Mouse (Mus musculus) ES-E14 (cell line): ENCODE measurements around the gene Tph2. TPM values are rescaled to one million over a fixed set of nuclear protein-coding genes. Genes with fewer than 3 reads are reported as not detected.

Experiments used
- DNase-seq: peaks from one replicate; pipeline ENCODE4 v3.0.0-alpha.2; 2013; ENCODE audit warnings: low read depth, low spot score
- H3K27ac ChIP-seq: 2 replicates; pipeline ENCODE4 v1.5.1; 2012; ENCODE audit warnings: low read depth, mild to moderate bottlenecking, low read length, moderate library complexity, mixed read lengths; ENCODE audit not compliant: poor library complexity, insufficient read depth, severe bottlenecking
- H3K36me3 ChIP-seq: 2 replicates; pipeline ENCODE4 v1.6.1; 2012; ENCODE audit warnings: mild to moderate bottlenecking, low read length, moderate library complexity, mixed read lengths; ENCODE audit not compliant: control insufficient read depth, poor library complexity, insufficient read depth, severe bottlenecking
- H3K4me1 ChIP-seq, 2 experiments: fragments of 150-350 bp in 1 of 2; sonication (generic) in 1 of 2; 2 replicates each; pipeline ENCODE4 v1.6.1; 2012; ENCODE audit warnings: low read length in 2 of 2, mild to moderate bottlenecking in 1 of 2, mixed read lengths in 1 of 2; ENCODE audit not compliant: control insufficient read depth in 2 of 2, insufficient read depth in 2 of 2, poor library complexity in 1 of 2
- H3K4me3 ChIP-seq, 2 experiments: fragments of 150-350 bp in 1 of 2; sonication (generic) in 1 of 2; 2 replicates each; pipeline ENCODE4 v1.5.1; 2012; ENCODE audit warnings: low read length in 2 of 2, low read depth in 1 of 2, mild to moderate bottlenecking in 1 of 2, mixed read lengths in 1 of 2; ENCODE audit not compliant: insufficient read depth in 1 of 2, poor library complexity in 1 of 2, severe bottlenecking in 1 of 2
- H3K9ac ChIP-seq: 2 replicates; pipeline ENCODE4 v1.6.1; 2012; ENCODE audit warnings: low read depth, mild to moderate bottlenecking, low read length, mixed read lengths; ENCODE audit not compliant: poor library complexity, insufficient read depth, severe bottlenecking
- H3K9me3 ChIP-seq: fragments of 150-350 bp; sonication (generic); 2 replicates; pipeline ENCODE4 v1.6.1; 2012; ENCODE audit warnings: low read depth, mild to moderate bottlenecking, low read length; ENCODE audit not compliant: control insufficient read depth, insufficient read depth
- CHD2 ChIP-seq: IDR thresholded peaks from 2 replicates; pipeline ENCODE4 v1.6.1; 2014; ENCODE audit warnings: mild to moderate bottlenecking, low read depth, low read length, inconsistent platforms
- HCFC1 ChIP-seq: IDR thresholded peaks from 2 replicates; pipeline ENCODE4 v1.6.1; 2012; ENCODE audit warnings: low read length, inconsistent platforms, borderline replicate concordance; ENCODE audit not compliant: insufficient read depth
- MAFK ChIP-seq: IDR thresholded peaks from 2 replicates; pipeline ENCODE4 v1.6.1; 2014; ENCODE audit warnings: mild to moderate bottlenecking, low read depth, low read length, inconsistent platforms; ENCODE audit not compliant: insufficient read depth
- ZC3H11A ChIP-seq: IDR thresholded peaks from 2 replicates; pipeline ENCODE4 v1.6.1; 2012; ENCODE audit warnings: low read depth, mild to moderate bottlenecking, inconsistent platforms, low read length, borderline replicate concordance
- ZNF384 ChIP-seq: IDR thresholded peaks from 2 replicates; pipeline ENCODE4 v1.6.1; 2012; ENCODE audit warnings: low read depth, low read length, inconsistent platforms
- in situ Hi-C, 2 experiments: fragments of 600-800 bp; cut with MboI; formaldehyde crosslinking; loops; one replicate each; pipeline ENCODE4 v1.15.1; 2025; ENCODE audit warnings: low sequenced_read_pairs in 2 of 2, inconsistent platforms in 1 of 2; ENCODE audit not compliant: unreplicated experiment in 2 of 2
- total RNA-seq: library from RNA; depleted of rRNA; stranded (reverse); fragments of 300-350 nt; gene quantifications from 2 replicates; pipeline ENCODE4 v1.2.3, GENCODE M21; 2012

The Tph2 gene
- total RNA-seq, 1 experiment, result 0.18 TPM

GRCm38 (mm10) chr10:115223845-115224244 is 39.0 kb upstream of the Tph2 start:
- no peak for TF ChIP-seq CHD2
- no peak for TF ChIP-seq ZNF384
- TF ChIP-seq HCFC1, result no peak
- no peak for TF ChIP-seq ZC3H11A
- no peak for TF ChIP-seq MAFK
- no peaks in the 10 kb centered on the region; a peak in 1 of 4 replicates for H3K4me1 ChIP-seq
- peaks cover 11% of the 10 kb centered on the region for H3K36me3 ChIP-seq
- in situ Hi-C loops, result no loop called here
- H3K4me3 ChIP-seq, result no peak overlapping the region
- H3K9me3 ChIP-seq, result no peaks in the 10 kb centered on the region
- DNase-seq, result no peak
- H3K27ac ChIP-seq, result no peak overlapping the region
- H3K9ac ChIP-seq, result no peak overlapping the region

GRCm38 (mm10) chr10:115212916-115213580 is 28.2 kb upstream of the Tph2 start:
- H3K9ac ChIP-seq, result no peak overlapping the region
- H3K36me3 ChIP-seq, result peaks cover 20% of the 10 kb centered on the region
- in situ Hi-C loops, result no loop called here
- H3K9me3 ChIP-seq, result no peaks in the 10 kb centered on the region
- DNase-seq, result no peak
- no peak overlapping the region for H3K27ac ChIP-seq
- no peaks in the 10 kb centered on the region for H3K4me1 ChIP-seq
- H3K4me3 ChIP-seq, result no peak overlapping the region
- TF ChIP-seq CHD2 (no peak), HCFC1 (no peak), ZNF384 (no peak), ZC3H11A (no peak), MAFK (no peak)

GRCm38 (mm10) chr10:115205825-115206224 is 21.0 kb upstream of the Tph2 start:
- no peaks in the 10 kb centered on the region for H3K9me3 ChIP-seq
- no peak overlapping the region for H3K9ac ChIP-seq
- no peak for DNase-seq
- no peak overlapping the region for H3K27ac ChIP-seq
- 0 out of 4 replicates have a peak, but pooled peaks cover 0 to 2% of the 10 kb centered on the region in 2 experiments for H3K4me1 ChIP-seq
- peaks cover 5% of the 10 kb centered on the region for H3K36me3 ChIP-seq
- in situ Hi-C loops, result no loop called here
- no peak overlapping the region for H3K4me3 ChIP-seq
- TF ChIP-seq ZC3H11A, result no peak
- TF ChIP-seq ZNF384, result no peak
- no peak for TF ChIP-seq CHD2
- no peak for TF ChIP-seq MAFK
- TF ChIP-seq HCFC1, result no peak

- Histone ChIP-seq H3K27ac (no peak overlapping the region), H3K9me3 (no peaks in the 10 kb centered on the region)
These were observed 20.5 kb upstream of the Tph2 start for GRCm38 (mm10) chr10:115205284-115205683.

GRCm38 (mm10) chr10:115191214-115191613 is 6.4 kb upstream of the Tph2 start:
- H3K9ac ChIP-seq, result no peak overlapping the region
- DNase-seq, result no peak
- no peaks in the 10 kb centered on the region for H3K36me3 ChIP-seq
- no peaks in the 10 kb centered on the region; a peak in 1 of 4 replicates for H3K4me1 ChIP-seq
- no peak overlapping the region for H3K27ac ChIP-seq
- no peaks in the 10 kb centered on the region for H3K9me3 ChIP-seq
- no peak for TF ChIP-seq ZC3H11A
- TF ChIP-seq CHD2, result no peak
- no peak for TF ChIP-seq MAFK
- no peak for TF ChIP-seq HCFC1
- TF ChIP-seq ZNF384, result no peak
- in situ Hi-C loops, result no loop called here
- no peak overlapping the region for H3K4me3 ChIP-seq

More at GRCm38 (mm10) chr10:115205284-115205683, 20.5 kb upstream of the Tph2 start:
- in situ Hi-C loops, result no loop called here
- TF ChIP-seq CHD2, result no peak
- no peak for TF ChIP-seq HCFC1
- no peak for TF ChIP-seq ZC3H11A
- TF ChIP-seq MAFK, result no peak
- Histone ChIP-seq H3K4me1 (peaks cover under 1 to 2% of the 10 kb centered on the region in 2 experiments; a peak in 1 of 4 replicates), H3K9ac (no peak overlapping the region), H3K36me3 (peaks cover 4% of the 10 kb centered on the region), H3K4me3 (no peak overlapping the region)
- DNase-seq, result no peak
